Mouse (Mus musculus) thymus, adult 2 months (tissue): ENCODE measurements around the gene Psmd5. TPM values are rescaled to one million over a fixed set of nuclear protein-coding genes. Genes with fewer than 3 reads are reported as not detected.
A peak's percentile ranks its signal among the peaks of the same experiment; 100 is the strongest.

Experiments
- DNase-seq: peaks from one replicate; pipeline ENCODE4 v3.0.0; 2021
- H3K27ac ChIP-seq: fragments of 200-500 bp; 2 replicates; pipeline ENCODE4 v1.5.1; 2012; ENCODE audit warnings: low read length, control low read depth; ENCODE audit not compliant: control insufficient read depth, insufficient read depth
- H3K27me3 ChIP-seq: fragments of 200-500 bp; 2 replicates; pipeline ENCODE4 v1.6.1; 2012; ENCODE audit warnings: mild to moderate bottlenecking, low read length, moderate library complexity, mixed read lengths; ENCODE audit not compliant: control insufficient read depth, insufficient read depth
- H3K36me3 ChIP-seq: fragments of 200-500 bp; 2 replicates; pipeline ENCODE4 v1.6.1; 2012; ENCODE audit warnings: mild to moderate bottlenecking, low read length, moderate library complexity; ENCODE audit not compliant: control insufficient read depth, insufficient read depth
- H3K4me1 ChIP-seq: fragments of 200-500 bp; replicated peaks from 2 replicates; pipeline ENCODE4 v1.6.1; 2012; ENCODE audit warnings: low read length; ENCODE audit not compliant: control insufficient read depth, insufficient read depth
- H3K4me3 ChIP-seq: fragments of 200-500 bp; 2 replicates; pipeline ENCODE4 v1.5.1; 2012; ENCODE audit warnings: mild to moderate bottlenecking, low read length, control low read depth, moderate library complexity; ENCODE audit not compliant: control insufficient read depth, insufficient read depth
- CTCF ChIP-seq: fragments of 200-500 bp; IDR thresholded peaks from 2 replicates; pipeline ENCODE4 v1.5.1; 2012; ENCODE audit warnings: mild to moderate bottlenecking, control low read depth, low read length, moderate library complexity, borderline replicate concordance; ENCODE audit not compliant: control insufficient read depth, poor library complexity, insufficient read depth; ENCODE audit errors: extremely low read depth
- POLR2A ChIP-seq: fragments of 200-500 bp; IDR thresholded peaks from 2 replicates; pipeline ENCODE4 v1.6.1; 2012; ENCODE audit warnings: mild to moderate bottlenecking, low read length, control low read depth, moderate library complexity; ENCODE audit not compliant: control insufficient read depth, poor library complexity, insufficient read depth; ENCODE audit errors: extremely low read depth
- WGBS: fragments of 180-500 bp; shearing (Covaris S2); methylation state at CpG from one replicate; pipeline ENCODE4 v1.1.7; 2018; 5-methylcytosine and 5-hydroxymethylcytosine counted together
- polyA plus RNA-seq: library from polyadenylated mRNA; depleted of rRNA; stranded (reverse); fragments of >200 nt; gene quantifications from 2 replicates; pipeline ENCODE4 v1.2.3, GENCODE M21; 2012; rRNA removed

Psmd5 gene
- polyA plus RNA-seq, result 10.8 and 15.1 TPM in 2 replicates

DNA sequence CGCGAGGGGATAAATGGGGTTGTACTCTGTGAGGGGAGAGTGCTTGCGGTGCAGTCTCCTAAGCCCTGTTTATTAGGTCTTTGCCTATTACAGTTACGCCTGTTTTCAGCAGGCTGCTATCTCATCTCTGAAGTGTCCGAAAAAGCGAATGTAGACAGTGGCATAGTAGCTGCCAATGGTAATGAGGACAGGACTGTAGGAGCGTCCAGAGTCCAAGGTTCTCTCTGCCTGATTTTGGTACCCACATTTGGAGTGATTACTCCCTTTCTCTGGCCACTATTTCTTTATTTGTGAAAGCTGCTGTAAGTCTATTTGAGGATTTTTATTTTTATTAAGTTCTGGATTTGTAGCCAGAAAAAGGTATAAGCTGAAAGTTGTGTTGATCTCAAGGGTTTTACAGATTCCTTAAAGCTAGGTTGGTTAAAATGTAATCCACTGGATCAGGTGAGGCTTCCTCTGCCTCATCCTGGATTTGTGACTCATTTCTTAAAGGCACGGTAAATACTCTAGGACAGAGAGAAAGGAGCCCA lies at the start of gene Psmd5:
Gene Psmd5, minus strand, starts transcription at position 153 of the 530 bp plus-strand sequence.
- Histone ChIP-seq H3K27ac (no peak within 1 kb of the TSS), H3K27me3 (no peaks in the 10 kb centered on the region; the same call in 1 of the 2 replicates), H3K4me1 (0 out of 2 replicates have a peak, but pooled peaks cover 4% of the 10 kb centered on the region), H3K36me3 (no peaks in the 10 kb centered on the region), H3K4me3 (no peak within 1 kb of the TSS)
- 63% methylated on average over 8 of the region's 8 CpGs for WGBS
- no peak for DNase-seq
- no peak for TF ChIP-seq CTCF
- no peak for TF ChIP-seq POLR2A

GRCm38 (mm10) chr2:34922729-34923128 lies 48.0 kb upstream of the Psmd5 start:
- H3K4me3 ChIP-seq, result no peak overlapping the region
- 36% methylated on average over 2 of the region's 2 CpGs for WGBS
- H3K27ac ChIP-seq, result no peak overlapping the region
- H3K4me1 ChIP-seq, result peaks cover 22% of the 10 kb centered on the region
- H3K27me3 ChIP-seq, result no peaks in the 10 kb centered on the region
- DNase-seq, result no peak
- TF ChIP-seq CTCF (no peak), POLR2A (no peak)
- no peaks in the 10 kb centered on the region for H3K36me3 ChIP-seq

DNA sequence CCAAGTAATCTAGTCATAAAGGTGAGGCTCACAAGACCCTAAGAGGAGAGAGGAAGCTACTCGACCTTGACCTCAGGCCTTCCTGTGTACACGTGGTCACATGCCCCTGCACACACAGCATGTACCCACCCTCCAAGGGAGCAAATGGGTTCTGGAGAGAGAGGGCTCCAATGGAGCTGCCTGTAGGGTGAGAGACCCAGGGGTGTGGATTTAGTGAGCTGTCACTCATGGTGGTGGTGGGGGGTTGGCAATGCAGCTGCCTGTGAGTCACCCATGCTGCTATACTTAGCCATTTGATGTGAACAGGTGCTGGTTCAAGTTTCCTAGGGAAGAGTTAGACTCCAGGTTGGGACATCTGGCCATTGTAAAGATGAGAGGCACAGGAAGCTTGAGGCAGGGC lies 45.4 kb upstream of the Psmd5 start:
- no peaks in the 10 kb centered on the region for H3K27me3 ChIP-seq
- TF ChIP-seq POLR2A (no peak), CTCF (no peak)
- no peak overlapping the region for H3K4me3 ChIP-seq
- no peaks in the 10 kb centered on the region for H3K36me3 ChIP-seq
- H3K4me1 ChIP-seq, result peaks cover 22% of the 10 kb centered on the region
- DNase-seq, result peak; percentile 68
- peak overlapping the region; percentile 61 for H3K27ac ChIP-seq
- 8% methylated on average over 2 of the region's 2 CpGs for WGBS

DNA sequence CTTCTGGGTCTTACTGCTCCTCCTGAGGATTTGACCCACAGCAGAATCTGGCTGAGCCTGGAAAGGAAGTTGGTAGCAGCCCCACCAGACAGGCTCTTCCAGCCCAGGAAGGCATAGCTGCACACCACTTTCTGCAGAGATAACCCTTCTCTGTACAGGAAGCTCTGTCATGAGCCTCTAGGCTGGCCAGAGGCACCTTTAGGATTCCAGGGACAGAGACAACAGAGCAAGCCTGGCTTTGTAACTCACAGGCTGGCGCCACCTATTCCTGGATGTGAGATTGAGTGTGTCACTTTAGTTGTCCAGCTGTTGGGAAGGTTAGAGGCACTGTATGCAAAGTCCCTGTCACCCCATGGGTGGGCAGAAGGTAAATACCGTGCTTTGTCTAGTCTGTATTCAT lies 40.3 kb upstream of the Psmd5 start:
- peaks cover 35% of the 10 kb centered on the region for H3K4me1 ChIP-seq
- no peak for DNase-seq
- TF ChIP-seq POLR2A (no peak), CTCF (no peak)
- H3K27ac ChIP-seq, result peak overlapping the region; percentile 8
- no peaks in the 10 kb centered on the region for H3K27me3 ChIP-seq
- 92% methylated on average over 2 of the region's 2 CpGs for WGBS
- no peak overlapping the region for H3K4me3 ChIP-seq
- no peaks in the 10 kb centered on the region for H3K36me3 ChIP-seq

- Histone ChIP-seq H3K4me3 (no peak overlapping the region), H3K36me3 (no peaks in the 10 kb centered on the region), H3K27ac (peak overlapping the region; percentile 8; the same call in 1 of the 2 replicates), H3K27me3 (no peaks in the 10 kb centered on the region), H3K4me1 (peaks cover 31% of the 10 kb centered on the region)
- peak; percentile 10 for DNase-seq
- no peak for TF ChIP-seq POLR2A
- no peak for TF ChIP-seq CTCF
- 57% methylated on average over 2 of the region's 2 CpGs for WGBS
Measured at GRCm38 (mm10) chr2:34914823-34915082, 40.0 kb upstream of the Psmd5 start.

DNA sequence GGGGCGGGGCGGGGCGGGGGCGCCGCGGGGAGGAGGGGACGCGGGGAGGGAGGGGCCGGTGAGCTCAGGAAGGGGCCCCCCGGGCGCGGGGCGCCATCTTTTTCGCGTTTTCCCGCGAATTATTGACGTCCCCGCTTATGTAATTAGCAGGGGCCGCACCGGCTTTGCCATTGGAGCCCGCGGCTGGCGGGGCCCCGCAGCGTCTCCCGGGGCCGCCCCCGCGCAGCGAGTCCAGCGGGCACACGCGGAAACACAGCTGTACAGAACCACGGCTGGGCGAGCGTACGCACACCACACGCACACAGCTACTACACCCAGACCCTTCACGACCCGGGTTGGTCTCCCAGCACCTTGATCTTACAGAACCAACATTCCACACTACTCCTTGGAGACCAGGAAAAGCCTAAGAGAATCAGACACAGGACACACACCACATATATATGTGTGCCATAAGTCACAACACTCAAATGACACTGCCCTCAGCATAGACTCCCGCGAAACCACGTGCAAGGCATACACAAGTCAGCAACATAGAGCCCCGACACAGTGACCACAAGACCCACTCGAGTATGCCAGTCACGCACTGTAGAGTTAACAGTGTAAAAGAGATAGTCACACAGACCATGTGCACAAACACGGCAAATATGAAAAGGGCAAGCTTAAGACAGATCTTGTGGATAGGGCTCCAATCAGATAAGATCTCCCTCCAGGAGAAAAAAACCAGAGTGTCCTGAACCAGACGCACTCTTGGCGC lies 39.5 kb upstream of the Psmd5 start:
- Histone ChIP-seq H3K36me3 (no peaks in the 10 kb centered on the region), H3K27ac (peak overlapping the region; percentile 8), H3K4me1 (peaks cover 28% of the 10 kb centered on the region), H3K4me3 (peak overlapping the region; percentile 60), H3K27me3 (no peaks in the 10 kb centered on the region)
- TF ChIP-seq CTCF (no peak), POLR2A (no peak)
- WGBS, result 3% methylated on average over 44 of the region's 50 CpGs
- DNase-seq, result peak; percentile 56
